Mouse (Mus musculus) cerebellum, postnatal 14 days (tissue): ENCODE measurements at regions not wholly inside any gene's neighbourhood (a gene's known extent, or its start where the extent isn't known, plus 50 kb on each side); places are given as distances from the start of the nearest gene placed in this dataset.

Source experiments
- DNase-seq, 2 experiments: peaks; one replicate each; pipeline ENCODE4 v3.0.0; 2021; ENCODE audit warnings: mixed read lengths in 2 of 2

DNA sequence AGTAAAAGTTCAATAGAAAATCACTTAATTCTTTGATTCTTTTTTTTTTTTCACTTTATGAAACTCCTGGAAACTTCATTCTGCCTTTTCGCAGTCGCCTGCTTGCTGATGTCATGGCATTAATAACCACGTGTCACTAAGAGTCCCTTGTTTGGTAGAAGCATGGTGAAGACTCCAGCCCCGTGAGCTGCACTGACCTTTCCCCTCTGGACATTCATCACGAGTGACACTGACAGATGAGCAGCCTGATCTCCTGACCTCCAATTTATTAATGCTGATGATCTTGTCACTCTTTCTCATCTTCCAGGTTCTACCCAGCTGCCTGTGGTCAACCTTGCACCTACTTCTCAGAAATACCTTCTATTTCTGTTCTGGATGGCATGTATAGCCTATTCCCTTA lies 867.1 kb upstream of the Slit2 start:
- DNase-seq, result no peak

GRCm38 (mm10) chr5:47095703-47096102 lies 887.2 kb upstream of the Slit2 start:
- DNase-seq, result no peak

- no peak for DNase-seq
These were observed 930.0 kb upstream of the Slit2 start for GRCm38 (mm10) chr5:47052942-47053341.

- DNase-seq, result peak in 1 of 2 experiments; percentile 3
These were observed 946.2 kb upstream of the Slit2 start for GRCm38 (mm10) chr5:47036752-47037151.

DNA sequence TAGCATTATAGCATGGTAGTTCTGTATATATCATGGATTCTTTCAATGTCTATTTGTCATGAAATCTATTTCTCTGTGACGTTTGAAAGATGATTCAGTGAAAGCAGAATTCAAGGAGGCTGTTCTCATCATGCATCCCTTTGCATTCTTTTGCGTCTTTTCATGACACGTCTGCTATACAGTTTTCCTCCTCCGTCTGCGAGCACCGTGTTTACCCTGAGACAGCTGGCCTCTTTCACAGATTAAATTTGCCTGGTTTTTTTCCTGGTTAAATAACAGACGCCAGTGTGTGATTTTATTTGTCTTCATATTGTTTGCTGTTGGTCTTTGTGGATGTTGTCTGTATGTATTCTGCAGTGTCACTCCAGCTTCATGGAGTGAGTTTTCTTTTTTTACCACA lies 948.9 kb upstream of the Slit2 start:
- no peak for DNase-seq

DNA sequence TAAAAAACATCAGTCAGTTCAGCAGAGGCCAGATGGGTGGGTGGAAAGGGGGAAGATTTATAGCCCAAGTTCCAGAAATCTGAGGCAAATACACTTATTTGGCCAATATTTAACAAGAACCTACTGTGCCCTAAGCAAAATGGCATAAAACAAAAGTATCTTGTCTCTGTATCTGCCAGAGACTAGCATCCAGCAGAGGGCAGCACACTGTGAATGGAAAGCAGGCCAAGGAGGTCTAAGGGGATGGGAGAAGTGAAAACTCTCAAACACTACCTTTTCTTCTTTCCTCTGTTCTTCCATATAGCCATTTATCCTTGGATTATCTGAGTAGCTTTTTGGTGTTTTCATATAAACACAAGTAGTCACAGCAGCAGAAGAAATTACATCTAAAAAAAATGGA lies 968.6 kb upstream of the Slit2 start:
- DNase-seq, result peak; percentile 65 to 83

- DNase-seq, result peak in 1 of 2 experiments; percentile 15
These were observed 990.4 kb upstream of the Slit2 start for GRCm38 (mm10) chr5:46992557-46992956.

DNA sequence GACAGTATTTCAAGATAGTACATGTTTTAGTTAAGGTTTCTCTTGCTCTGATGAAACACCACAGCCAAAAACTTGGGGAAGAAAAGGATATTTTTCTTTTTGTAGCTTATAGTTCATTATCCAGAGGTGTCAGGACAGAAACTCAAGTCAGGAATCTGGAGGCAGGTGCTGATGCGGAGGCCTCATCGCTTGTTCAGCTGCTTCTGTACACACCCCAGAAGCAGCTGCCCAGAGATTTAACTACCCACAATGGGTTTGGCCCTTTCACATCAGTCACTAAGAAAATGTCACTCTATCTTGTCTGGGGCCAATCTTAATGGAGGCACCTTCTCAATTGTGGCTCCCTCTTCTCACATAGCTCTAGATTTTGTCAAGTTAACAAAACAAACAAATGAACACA lies 996.4 kb upstream of the Slit2 start:
- DNase-seq, result no peak

GRCm38 (mm10) chr5:46980326-46980725 lies 1002.6 kb upstream of the Slit2 start:
- DNase-seq, result no peak

GRCm38 (mm10) chr5:46968870-46969436 lies 1014.0 kb upstream of the Slit2 start:
- DNase-seq, result no peak

DNA sequence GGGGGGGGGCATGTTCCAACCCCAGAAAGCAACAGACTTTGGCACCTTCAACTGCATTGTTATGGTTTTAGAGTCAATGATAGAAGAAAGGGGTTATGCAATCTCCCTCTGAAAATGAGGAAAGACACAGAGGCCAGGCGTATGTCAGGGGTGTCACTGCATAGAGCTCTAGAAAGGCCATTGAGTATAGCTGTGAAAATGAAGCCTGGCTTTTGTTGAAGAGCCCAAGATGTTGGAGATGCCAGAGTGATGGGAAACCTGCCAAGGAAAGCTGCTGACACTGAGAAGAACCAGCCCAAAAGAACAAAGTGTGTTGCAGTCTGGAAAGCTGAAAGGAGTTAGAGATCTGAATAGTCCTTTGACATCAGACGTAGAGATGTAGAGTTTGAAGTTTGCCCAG lies 1022.2 kb upstream of the Slit2 start:
- peak; percentile 5 to 13 for DNase-seq

GRCm38 (mm10) chr5:46926324-46926723 lies 1056.6 kb upstream of the Slit2 start:
- DNase-seq, result no peak

- no peak for DNase-seq
These were observed 1044.5 kb upstream of the Lcorl start for GRCm38 (mm10) chr5:46901909-46902308.

DNA sequence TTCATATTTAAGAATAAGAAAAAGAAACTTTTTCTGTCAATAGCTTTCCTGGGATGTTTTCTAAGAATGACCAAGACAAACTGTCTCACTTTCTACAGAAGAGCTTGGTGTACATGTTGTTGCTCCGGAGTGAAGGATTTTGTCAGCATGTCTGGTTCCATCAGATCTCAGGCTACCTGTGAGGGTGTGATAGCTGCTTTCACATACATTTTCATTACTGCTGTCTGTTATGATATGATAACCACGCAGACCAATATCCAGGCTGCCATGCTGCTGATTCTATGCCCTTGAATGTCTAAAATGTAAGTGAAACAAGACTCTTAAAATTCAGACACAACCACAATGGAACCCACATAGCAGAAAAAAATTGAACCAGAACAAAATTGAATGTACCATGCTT lies 1036.6 kb upstream of the Lcorl start:
- no peak for DNase-seq

- no peak for DNase-seq
These were observed 1026.5 kb upstream of the Lcorl start for GRCm38 (mm10) chr5:46883956-46884355.

GRCm38 (mm10) chr5:46856837-46857236 lies 999.4 kb upstream of the Lcorl start:
- DNase-seq, result no peak

GRCm38 (mm10) chr5:46845175-46845574 lies 987.8 kb upstream of the Lcorl start:
- peak; percentile 22 to 34 for DNase-seq

GRCm38 (mm10) chr5:46836810-46837209 lies 979.4 kb upstream of the Lcorl start:
- no peak for DNase-seq

GRCm38 (mm10) chr5:46830797-46831618 lies 973.6 kb upstream of the Lcorl start:
- no peak for DNase-seq

DNA sequence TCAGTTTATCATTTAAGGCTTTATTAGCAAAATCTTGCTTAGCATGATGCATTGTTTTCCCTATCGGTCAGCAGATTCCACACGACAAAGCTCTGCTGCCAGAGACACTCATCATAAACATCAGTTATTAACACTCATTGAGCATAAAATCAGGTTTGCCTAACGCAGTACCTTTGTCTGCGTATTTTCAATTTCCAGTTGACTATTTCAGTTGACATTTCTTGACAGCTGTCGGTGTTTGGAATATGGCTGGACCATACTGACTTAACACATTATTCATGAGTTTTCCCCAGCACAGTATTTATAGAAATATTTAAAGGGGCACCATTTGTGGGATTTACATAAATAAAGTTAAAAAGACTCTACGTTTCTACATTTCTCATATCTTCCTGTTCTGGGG lies 972.7 kb upstream of the Lcorl start:
- no peak for DNase-seq

DNA sequence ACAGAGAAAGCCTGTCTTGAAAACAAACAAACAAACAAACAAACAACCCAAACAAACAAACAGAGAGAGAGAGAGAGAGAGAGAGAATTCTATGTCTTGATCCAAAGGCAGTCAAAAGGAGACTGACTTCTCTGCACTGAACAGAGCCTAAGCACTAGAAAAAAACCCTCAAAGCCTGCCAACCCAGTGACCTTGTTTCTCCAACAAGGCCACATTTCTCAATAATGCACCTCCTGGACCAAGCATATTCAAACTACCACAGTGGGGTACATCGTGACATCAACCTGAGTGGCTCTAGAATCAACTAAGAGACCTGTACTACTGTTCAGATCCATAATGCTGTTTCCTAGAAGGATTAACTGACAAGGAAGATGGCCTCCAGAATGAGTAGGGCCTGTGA lies 969.0 kb upstream of the Lcorl start:
- no peak for DNase-seq

DNA sequence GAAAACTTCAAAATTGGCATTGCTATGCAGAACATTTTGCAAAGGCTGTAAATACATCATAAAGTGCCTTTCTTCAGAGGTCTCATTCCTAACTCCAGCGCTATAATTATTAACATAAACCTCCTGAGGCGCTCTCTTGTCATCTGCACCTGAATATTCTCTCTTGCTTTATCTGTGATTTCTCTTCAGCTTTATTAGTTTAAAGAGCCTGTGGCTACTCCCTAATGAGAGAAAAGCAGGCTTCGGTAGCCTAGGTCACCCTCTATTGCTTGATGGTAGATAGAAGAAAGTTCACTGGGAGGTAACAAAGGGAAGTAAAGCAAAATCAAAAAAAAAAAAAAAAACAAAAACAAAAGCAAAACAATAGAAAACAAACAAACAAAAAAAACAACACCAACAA lies 967.5 kb upstream of the Lcorl start:
- DNase-seq, result no peak

GRCm38 (mm10) chr5:46795102-46795501 lies 937.7 kb upstream of the Lcorl start:
- DNase-seq, result no peak

DNA sequence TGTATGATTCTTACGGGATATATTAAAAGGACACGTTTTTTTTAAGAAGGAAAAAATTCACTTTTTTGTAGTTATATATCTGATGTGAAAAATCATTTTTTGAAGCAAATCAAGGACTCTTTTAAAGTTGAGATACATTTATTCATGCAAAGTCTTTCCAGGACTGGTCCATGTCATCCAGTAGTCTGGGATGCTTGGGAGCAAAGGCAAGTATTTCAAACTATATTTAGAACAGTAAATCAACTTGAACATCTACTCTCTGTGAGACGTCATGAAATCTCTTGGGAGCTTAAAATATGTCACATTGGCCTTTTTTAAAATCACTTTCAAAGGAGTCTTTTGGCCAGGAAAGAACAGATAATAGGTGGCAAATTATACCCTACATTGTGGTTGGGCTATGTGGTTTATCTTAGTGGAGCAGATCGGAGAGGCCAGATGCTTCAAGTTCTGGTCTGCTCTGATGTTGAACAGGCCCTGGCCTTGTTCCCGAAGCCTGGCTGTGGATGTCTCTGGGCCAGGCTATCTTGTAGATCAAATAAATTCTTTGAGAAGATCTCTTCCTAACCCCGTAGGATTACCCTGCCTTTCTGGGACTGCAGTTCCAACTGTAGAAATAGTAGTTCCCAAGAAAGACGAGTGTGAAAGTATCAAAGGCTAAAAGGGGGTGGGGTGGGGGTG lies 936.8 kb upstream of the Lcorl start:
- no peak for DNase-seq
